Comparison of ENCODE assay signal across 25 mouse cellular contexts in genomic region chr11:43255262-43255661, GRCm38 (mm10).
"Had no signal": no experiment of that assay in that cellular context is flagged by ENCODE, and none has a peak within 500 bp of the region (broad histone marks: within the 10 kb centered on the region; RNA-seq: fewer than 3 reads in every experiment).

No protein-coding gene starts in this region.

- H3K9me3 ChIP-seq: kidney, embryonic 15.5 days; limb, embryonic 10.5 days; limb, embryonic 13.5 days; liver, embryonic 12.5 days; liver, embryonic 15.5 days; lung, embryonic 15.5 days; neural tube, embryonic 13.5 days had no signal

- H3K4me1 ChIP-seq: limb, embryonic 10.5 days; limb, embryonic 13.5 days; liver, embryonic 12.5 days; liver, embryonic 15.5 days had no signal

- ATAC-seq: liver, embryonic 12.5 days had no signal

- H3K27ac ChIP-seq: limb, embryonic 10.5 days; limb, embryonic 13.5 days; liver, embryonic 12.5 days; liver, embryonic 15.5 days; lung, embryonic 15.5 days; neural tube, embryonic 13.5 days; stomach, postnatal 0 days had no signal

- H3K4me2 ChIP-seq: kidney, embryonic 15.5 days; limb, embryonic 13.5 days; liver, embryonic 12.5 days; liver, embryonic 15.5 days; lung, embryonic 15.5 days; midbrain, embryonic 11.5 days; neural tube, embryonic 13.5 days had no signal

- H3K9ac ChIP-seq: kidney, embryonic 15.5 days; limb, embryonic 13.5 days; liver, embryonic 12.5 days; liver, embryonic 15.5 days; lung, embryonic 15.5 days; neural tube, embryonic 13.5 days had no signal

- H3K27me3 ChIP-seq: kidney, embryonic 15.5 days; limb, embryonic 13.5 days; liver, embryonic 12.5 days; liver, embryonic 15.5 days; lung, embryonic 15.5 days; neural tube, embryonic 13.5 days had no signal

- H3K4me3 ChIP-seq: kidney, embryonic 15.5 days; limb, embryonic 10.5 days; limb, embryonic 13.5 days; liver, embryonic 12.5 days; liver, embryonic 15.5 days; lung, embryonic 15.5 days; myocyte; neural tube, embryonic 13.5 days had no signal

- H3K36me3 ChIP-seq: kidney, embryonic 15.5 days; limb, embryonic 10.5 days; limb, embryonic 13.5 days; liver, embryonic 12.5 days; liver, embryonic 15.5 days; lung, embryonic 15.5 days; neural tube, embryonic 13.5 days had no signal

- DNase-seq: kidney, adult 11 months; kidney, adult 8-10 months; kidney, postnatal 10 days; kidney, postnatal 36 days; liver; lung, adult 18-20 months; lung, postnatal 10 days; lung, postnatal 36 days; midbrain, embryonic 14.5 days; right cerebral cortex, adult 18-20 months; right cerebral cortex, postnatal 14 days; right cerebral cortex, postnatal 4 days; thymus, adult 2 months; thymus, postnatal 14 days; thymus, postnatal 4 days had no signal
